Mouse (Mus musculus) testis, adult 2 months (tissue): ENCODE data around the gene Fst.

Experiments
- CTCF ChIP-seq: fragments of 200-500 bp; IDR thresholded peaks from 2 replicates; pipeline ENCODE4 v1.5.1; 2012; ENCODE audit warnings: low read depth, mild to moderate bottlenecking, inconsistent platforms, low read length, moderate library complexity; ENCODE audit not compliant: control insufficient read depth, insufficient read depth, insufficient replicate concordance
- POLR2A ChIP-seq: fragments of 200-500 bp; IDR thresholded peaks from 2 replicates; pipeline ENCODE4 v1.6.1; 2012; ENCODE audit warnings: low read depth, mild to moderate bottlenecking, inconsistent platforms, low read length, moderate library complexity; ENCODE audit not compliant: control insufficient read depth

- TF ChIP-seq CTCF (no peak), POLR2A (no peak)
Measured at GRCm38 (mm10) chr13:114432491-114432890, 26.3 kb downstream of the Fst start.
